Mouse (Mus musculus): ENCODE data around the gene Padi1. TPM values are rescaled to one million over a fixed set of nuclear protein-coding genes. Genes with fewer than 3 reads are reported as not detected.

The Padi1 gene
- total RNA-seq, 2 experiments from 2014 or later = not detected

GRCm38 (mm10) chr4:140788983-140789382 is 56.6 kb downstream of the Padi1 start:
- peak; percentile 64 to 77 for DNase-seq
- intact Hi-C loops (cut with DNase I) = loop anchor here (1.0 to 5.0 kb wide), 3 partner anchors 113 to 243 kb away; no protein-coding TSS in a partner anchor

GRCm38 (mm10) chr4:140788264-140788663 is 57.3 kb downstream of the Padi1 start:
- intact Hi-C loops (cut with DNase I) = loop anchor here (5.0 kb wide), 1 partner anchor 244 kb away; no protein-coding TSS in a partner anchor
- no peak for DNase-seq

- intact Hi-C loops (cut with DNase I) = loop anchor here (5.0 kb wide), 1 partner anchor 245 kb away; no protein-coding TSS in a partner anchor
- DNase-seq = peak; percentile 42 to 44
Observed at GRCm38 (mm10) chr4:140787414-140787813, 58.2 kb downstream of the Padi1 start.

- no peak for DNase-seq
- intact Hi-C loops (cut with DNase I) = loop anchor here (5.0 kb wide), 1 partner anchor 247 kb away; no protein-coding TSS in a partner anchor
Observed at GRCm38 (mm10) chr4:140785217-140785616, 60.4 kb downstream of the Padi1 start.

- intact Hi-C loops (cut with DNase I) = no loop called here
- DNase-seq = no peak
Observed at GRCm38 (mm10) chr4:140784292-140784945, 61.2 kb downstream of the Padi1 start.

- intact Hi-C loops (cut with DNase I) = no loop called here
- no peak for DNase-seq
Observed at GRCm38 (mm10) chr4:140782821-140783220, 62.8 kb downstream of the Padi1 start.

- intact Hi-C loops (cut with DNase I) = no loop called here
- DNase-seq = no peak
Observed at GRCm38 (mm10) chr4:140780507-140780906, 65.1 kb downstream of the Padi1 start.

- intact Hi-C loops (cut with DNase I) = no loop called here
- DNase-seq = no peak
Observed at GRCm38 (mm10) chr4:140779803-140780397, 65.7 kb downstream of the Padi1 start.

GRCm38 (mm10) chr4:140776623-140777022 is 69.0 kb downstream of the Padi1 start:
- intact Hi-C loops (cut with DNase I) = no loop called here
- no peak for DNase-seq

- DNase-seq = no peak
- intact Hi-C loops (cut with DNase I) = no loop called here
Observed at GRCm38 (mm10) chr4:140775876-140776275, 69.7 kb downstream of the Padi1 start.

- DNase-seq = no peak
- intact Hi-C loops (cut with DNase I) = no loop called here
Observed at GRCm38 (mm10) chr4:140774893-140775292, 70.7 kb downstream of the Padi1 start.

GRCm38 (mm10) chr4:140774025-140774800 is 71.4 kb downstream of the Padi1 start, which contains the start of gene Padi4:
Gene Padi4, minus strand, starts transcription at chr4:140774236.
- intact Hi-C loops (cut with DNase I) = no loop called here

GRCm38 (mm10) chr4:140771091-140771490 is 74.5 kb downstream of the Padi1 start:
- DNase-seq = no peak
- intact Hi-C loops (cut with DNase I) = no loop called here

More at GRCm38 (mm10) chr4:140774025-140774800, 71.4 kb downstream of the Padi1 start, which contains the start of gene Padi4:
- DNase-seq = no peak

GRCm38 (mm10) chr4:140770433-140770832 is 75.1 kb downstream of the Padi1 start:
- intact Hi-C loops (cut with DNase I) = no loop called here
- peak; percentile 51 to 66 for DNase-seq

GRCm38 (mm10) chr4:140768973-140769372 is 76.6 kb downstream of the Padi1 start:
- no peak for DNase-seq
- intact Hi-C loops (cut with DNase I) = no loop called here

GRCm38 (mm10) chr4:140765936-140766335 is 79.6 kb downstream of the Padi1 start:
- intact Hi-C loops (cut with DNase I) = no loop called here
- no peak for DNase-seq

GRCm38 (mm10) chr4:140763158-140763557 is 82.4 kb downstream of the Padi1 start:
- intact Hi-C loops (cut with DNase I) = no loop called here
- DNase-seq = peak; percentile 57 to 68
